11 mouse cellular contexts compared by ENCODE assay signal in the genomic region with DNA sequence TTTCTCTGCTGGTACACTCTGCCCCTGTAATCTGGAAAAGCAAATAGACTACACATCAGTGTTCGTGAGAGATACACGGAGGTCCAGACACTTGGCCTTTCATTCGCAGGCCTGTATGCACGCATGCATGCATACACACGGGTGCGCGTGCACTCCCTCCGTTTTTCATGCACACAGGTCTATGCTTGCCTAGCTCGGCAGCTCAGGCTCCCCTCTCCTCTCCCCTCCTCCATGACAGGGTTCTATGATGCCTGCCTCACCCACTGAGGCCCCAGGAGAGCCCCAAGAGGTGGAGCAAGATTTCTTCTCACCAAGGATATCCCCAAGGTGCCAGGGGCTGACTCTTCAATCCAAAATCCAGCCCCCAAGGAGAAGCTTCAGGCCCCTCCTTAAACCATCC. TPM values are rescaled to one million over a fixed set of nuclear protein-coding genes. Genes with fewer than 3 reads are reported as not detected.
DNase-seq lines count a peak whose midpoint lies in the region; ATAC-seq and TF ChIP-seq lines count a peak whose summit lies in the region.
"Had no signal": no experiment of that assay in that cellular context is flagged by ENCODE, and none has a peak within 500 bp of the region (broad histone marks: within the 10 kb centered on the region; RNA-seq: fewer than 3 reads in every experiment).

No protein-coding gene starts in this region.

- peak overlapping the region; percentile 94 for H3K27ac ChIP-seq in heart, embryonic 12.5 days (ENCODE audit: poor library complexity, severe bottlenecking)
- H3K27ac ChIP-seq in lung, embryonic 16.5 days (ENCODE audit: low read length) = peak overlapping the region; percentile 100
- peak overlapping the region; percentile 81 for H3K27ac ChIP-seq in hindbrain, embryonic 12.5 days
- H3K27ac ChIP-seq in olfactory bulb, adult 2 months (ENCODE audit: insufficient read depth, low read depth, low read length) = peak overlapping the region; percentile 16; the same call in 1 of the 2 replicates
- H3K27ac ChIP-seq: macrophage had no signal

- ATAC-seq in heart, embryonic 12.5 days (ENCODE audit: insufficient number of reproducible peaks, low FRiP score) = no peak
- ATAC-seq in lung, embryonic 16.5 days (ENCODE audit: low read depth) = no peak
- ATAC-seq in hindbrain, embryonic 12.5 days (ENCODE audit: low FRiP score) = no peak
- ATAC-seq: CD4-positive, CD25-positive, alpha-beta regulatory T cell, adult 4 months had no signal

- 48% methylated on average over 9 of the region's 9 CpGs for WGBS in heart, embryonic 12.5 days
- 37% methylated on average over 9 of the region's 9 CpGs for WGBS in lung, embryonic 16.5 days
- 43% methylated on average over 9 of the region's 9 CpGs for WGBS in hindbrain, embryonic 12.5 days
- 75% methylated on average over 9 of the region's 9 CpGs for WGBS in olfactory bulb, adult 2 months

- peaks cover 62% of the 10 kb centered on the region for H3K27me3 ChIP-seq in heart, embryonic 12.5 days (replicated peaks)
- no peaks in the 10 kb centered on the region for H3K27me3 ChIP-seq in lung, embryonic 16.5 days (ENCODE audit: control insufficient read depth, insufficient read depth, low read depth, low read length)
- H3K27me3 ChIP-seq in hindbrain, embryonic 12.5 days = peaks cover 85% of the 10 kb centered on the region

- H3K4me3 ChIP-seq in heart, embryonic 12.5 days = 0 out of 2 replicates have a peak overlapping the region, but pooled peaks have one; percentile 21
- H3K4me3 ChIP-seq in lung, embryonic 16.5 days (ENCODE audit: low read length) = no peak overlapping the region
- H3K4me3 ChIP-seq in hindbrain, embryonic 12.5 days = no peak overlapping the region
- H3K4me3 ChIP-seq in olfactory bulb, adult 2 months (ENCODE audit: insufficient read depth, low read depth, low read length) = no peak overlapping the region

- H3K36me3 ChIP-seq in heart, embryonic 12.5 days = no peaks in the 10 kb centered on the region
- peaks cover 2% of the 10 kb centered on the region; the same call in 1 of the 2 replicates for H3K36me3 ChIP-seq in lung, embryonic 16.5 days (ENCODE audit: control insufficient read depth, insufficient read depth, low read length)
- H3K36me3 ChIP-seq in hindbrain, embryonic 12.5 days = no peaks in the 10 kb centered on the region

- no peak for TF ChIP-seq CTCF in olfactory bulb, adult 2 months (IDR thresholded peaks at IDR 0.05; ENCODE audit: insufficient read depth, low read depth, low read length)

- H3K4me2 ChIP-seq in heart, embryonic 12.5 days = peak overlapping the region; percentile 98
- peak overlapping the region; percentile 94 for H3K4me2 ChIP-seq in lung, embryonic 16.5 days (ENCODE audit: low read depth, low read length)
- H3K4me2 ChIP-seq in hindbrain, embryonic 12.5 days (replicated peaks) = peak overlapping the region; percentile 97

- no peaks in the 10 kb centered on the region for H3K9me3 ChIP-seq in heart, embryonic 12.5 days (replicated peaks)
- H3K9me3 ChIP-seq in lung, embryonic 16.5 days (ENCODE audit: control insufficient read depth, low read length) = no peaks in the 10 kb centered on the region
- H3K9me3 ChIP-seq in hindbrain, embryonic 12.5 days (replicated peaks) = no peaks in the 10 kb centered on the region

- no peak for DNase-seq in heart, adult 18-20 months
- DNase-seq in lung, postnatal 14 days = no peak
- no peak for DNase-seq in gastrocnemius, postnatal 14 days
- DNase-seq in frontal cortex, postnatal 36 days (ENCODE audit: low spot score in 2 of 2) = no peak
- DNase-seq: cerebellum, adult 2 months had no signal

- no peak for TF ChIP-seq POLR2A in olfactory bulb, adult 2 months (IDR thresholded peaks at IDR 0.05; ENCODE audit: insufficient read depth, low read depth, low read length)

- H3K4me1 ChIP-seq in heart, embryonic 12.5 days (replicated peaks) = peaks cover 46% of the 10 kb centered on the region
- peaks cover 33% of the 10 kb centered on the region for H3K4me1 ChIP-seq in lung, embryonic 16.5 days (replicated peaks; ENCODE audit: control insufficient read depth, insufficient read depth, low read length)
- peaks cover 33% of the 10 kb centered on the region for H3K4me1 ChIP-seq in hindbrain, embryonic 12.5 days
- H3K4me1 ChIP-seq in olfactory bulb, adult 2 months (ENCODE audit: control insufficient read depth, insufficient read depth, low read length) = peaks cover 23% of the 10 kb centered on the region

- H3K9ac ChIP-seq in heart, embryonic 12.5 days = peak overlapping the region; percentile 53; the same call in 1 of the 2 replicates
- H3K9ac ChIP-seq in lung, embryonic 16.5 days (ENCODE audit: low read length) = peak overlapping the region; percentile 66
- no peak overlapping the region for H3K9ac ChIP-seq in hindbrain, embryonic 12.5 days

- intact Hi-C loops in gastrocnemius, postnatal 14 days (cut with DNase I; ENCODE audit: low total_unique reads) = no loop called here

RNA-seq across cellular contexts. Expression of a gene that starts 7.3 kb away (rescaled TPM):
- polyA plus RNA-seq in heart, embryonic 12.5 days (2016; fragmentation: Nextera tagmentation; extraction: Ambion mirVana) = 12.0 TPM in 2 replicates
- 10 to 100 TPM; 13.5 to 16.7 TPM for total RNA-seq in heart, adult 18-20 months (2021)
- 46.7 and 46.9 TPM in 2 replicates for polyA plus RNA-seq in lung, embryonic 16.5 days (2015; fragmentation: Nextera tagmentation; extraction: Ambion mirVana)
- polyA plus RNA-seq in hindbrain, embryonic 12.5 days (2016; fragmentation: Nextera tagmentation; extraction: Ambion mirVana) = 42.2 and 45.6 TPM in 2 replicates
- not detected in 2 replicates for polyA plus RNA-seq in olfactory bulb, adult 2 months (2012; ENCODE audit: insufficient read depth, insufficient read length, low replicate concordance, missing spikeins)
- total RNA-seq in gastrocnemius, postnatal 14 days (2021) = 10 to 100 TPM; 12.9 to 13.2 TPM

RNA-seq across cellular contexts. Expression of a gene that starts 18.2 kb away (rescaled TPM):
- 0.38 and 0.72 TPM in 2 replicates for polyA plus RNA-seq in heart, embryonic 12.5 days (2016; fragmentation: Nextera tagmentation; extraction: Ambion mirVana)
- total RNA-seq in heart, adult 18-20 months (2021) = 1 to 10 TPM; 2.9 to 9.9 TPM
- polyA plus RNA-seq in lung, embryonic 16.5 days (2015; fragmentation: Nextera tagmentation; extraction: Ambion mirVana) = 3.0 and 3.9 TPM in 2 replicates
- polyA plus RNA-seq in hindbrain, embryonic 12.5 days (2016; fragmentation: Nextera tagmentation; extraction: Ambion mirVana) = 1.1 and 2.2 TPM in 2 replicates
- not detected in 2 replicates for polyA plus RNA-seq in olfactory bulb, adult 2 months (2012; ENCODE audit: insufficient read depth, insufficient read length, low replicate concordance, missing spikeins)
- total RNA-seq in gastrocnemius, postnatal 14 days (2021) = 1 to 10 TPM; 1.0 to 1.1 TPM

RNA-seq across cellular contexts. Expression of a gene that starts 20.4 kb away (rescaled TPM):
- polyA plus RNA-seq in heart, embryonic 12.5 days (2016; fragmentation: Nextera tagmentation; extraction: Ambion mirVana) = 0.19 TPM in 1 of 2 replicates, not detected in the other
- total RNA-seq in heart, adult 18-20 months (2021) = not detected
- polyA plus RNA-seq in lung, embryonic 16.5 days (2015; fragmentation: Nextera tagmentation; extraction: Ambion mirVana) = 0.34 and 0.57 TPM in 2 replicates
- 0.30 and 0.49 TPM in 2 replicates for polyA plus RNA-seq in hindbrain, embryonic 12.5 days (2016; fragmentation: Nextera tagmentation; extraction: Ambion mirVana)
- not detected in 2 replicates for polyA plus RNA-seq in olfactory bulb, adult 2 months (2012; ENCODE audit: insufficient read depth, insufficient read length, low replicate concordance, missing spikeins)
- not detected for total RNA-seq in gastrocnemius, postnatal 14 days (2021)
- polyA plus RNA-seq: CD4-positive, CD25-positive, alpha-beta regulatory T cell, adult 4 months; macrophage had no signal

RNA-seq across cellular contexts. Expression of a gene that starts 29.3 kb away (rescaled TPM):
- 46.2 and 48.2 TPM in 2 replicates for polyA plus RNA-seq in heart, embryonic 12.5 days (2016; fragmentation: Nextera tagmentation; extraction: Ambion mirVana)
- total RNA-seq in heart, adult 18-20 months (2021) = 10 to 100 TPM; 18.4 to 18.9 TPM
- polyA plus RNA-seq in lung, embryonic 16.5 days (2015; fragmentation: Nextera tagmentation; extraction: Ambion mirVana) = 58.3 and 61.1 TPM in 2 replicates
- 54.2 and 54.9 TPM in 2 replicates for polyA plus RNA-seq in hindbrain, embryonic 12.5 days (2016; fragmentation: Nextera tagmentation; extraction: Ambion mirVana)
- not detected in 2 replicates for polyA plus RNA-seq in olfactory bulb, adult 2 months (2012; ENCODE audit: insufficient read depth, insufficient read length, low replicate concordance, missing spikeins)
- total RNA-seq in gastrocnemius, postnatal 14 days (2021) = 10 to 100 TPM; 14.5 to 14.9 TPM

RNA-seq across cellular contexts. Expression of a gene that starts 45.4 kb away (rescaled TPM):
- 39.1 and 39.4 TPM in 2 replicates for polyA plus RNA-seq in heart, embryonic 12.5 days (2016; fragmentation: Nextera tagmentation; extraction: Ambion mirVana)
- total RNA-seq in heart, adult 18-20 months (2021) = 10 to 100 TPM; 17.0 to 22.6 TPM
- polyA plus RNA-seq in lung, embryonic 16.5 days (2015; fragmentation: Nextera tagmentation; extraction: Ambion mirVana) = 69.5 and 70.6 TPM in 2 replicates
- polyA plus RNA-seq in hindbrain, embryonic 12.5 days (2016; fragmentation: Nextera tagmentation; extraction: Ambion mirVana) = 49.3 and 53.5 TPM in 2 replicates
- not detected in 2 replicates for polyA plus RNA-seq in olfactory bulb, adult 2 months (2012; ENCODE audit: insufficient read depth, insufficient read length, low replicate concordance, missing spikeins)
- 10 to 100 TPM; 14.1 to 15.6 TPM for total RNA-seq in gastrocnemius, postnatal 14 days (2021)

Comparison
In these comparisons a context has a peak if more than half of its experiments do, and no peak if none do; other contexts are left out.
1. H3K27ac ChIP-seq: peak in every context shown above with its lines; median percentile 100 in lung, embryonic 16.5 days; 94 in heart, embryonic 12.5 days; 81 in hindbrain, embryonic 12.5 days; 16 in olfactory bulb, adult 2 months.
2. RNA of a gene that starts 7.3 kb away (polyA plus RNA-seq): 46.7 to 46.9 TPM in lung, embryonic 16.5 days, 42.2 to 45.6 TPM in hindbrain, embryonic 12.5 days and 12.0 TPM in heart, embryonic 12.5 days; not detected in olfactory bulb, adult 2 months; every median in the first group is over 10 times any median in the second.
3. Peak in every context shown above with its lines, with median percentiles within 50 percentile points of each other: H3K4me2 ChIP-seq.